Mouse (Mus musculus): ENCODE measurements around the gene Hoxa10. TPM values are rescaled to one million over a fixed set of nuclear protein-coding genes. Genes with fewer than 3 reads are reported as not detected.

The Hoxa10 gene
- polyA plus RNA-seq, 1 experiment, result not detected

DNA sequence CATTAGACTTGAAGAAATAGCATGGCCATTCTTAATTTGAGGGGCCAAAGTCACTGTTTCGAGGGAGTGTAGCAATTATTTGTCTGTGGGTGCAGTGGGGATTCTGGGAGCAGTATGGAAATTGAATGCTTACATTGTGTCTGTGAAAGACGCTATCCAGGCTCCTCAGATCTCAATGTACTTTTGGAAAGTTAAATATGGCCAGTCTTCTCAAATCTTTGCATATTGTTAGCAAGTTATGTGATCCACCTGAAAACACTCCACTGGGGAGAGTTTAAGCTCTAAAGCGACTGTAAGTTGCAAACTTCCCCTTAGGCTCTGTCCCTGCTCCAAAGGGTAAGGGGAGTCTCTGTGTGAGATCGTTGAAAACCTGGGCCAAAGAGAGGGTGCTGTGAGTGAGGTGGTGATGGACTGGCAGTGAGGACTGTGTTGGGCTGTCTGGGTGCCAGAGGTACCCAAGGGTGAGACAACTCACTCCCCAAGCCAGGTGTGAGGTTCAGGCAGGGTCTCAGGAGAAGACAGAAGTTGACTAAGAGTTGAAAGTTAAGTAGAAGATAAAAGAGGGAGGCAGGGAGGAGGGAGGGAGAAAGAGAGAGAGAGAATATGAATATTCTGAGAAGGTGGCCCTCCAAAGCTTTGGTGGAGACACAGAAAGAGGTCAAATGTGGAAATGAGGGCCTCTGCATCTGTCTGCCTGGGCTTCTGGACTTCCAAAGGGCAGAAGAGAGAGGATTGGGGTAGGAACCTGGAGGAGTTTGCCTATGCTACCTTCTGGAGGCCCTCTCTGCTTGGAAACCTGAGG lies 33.6 kb downstream of the Hoxa10 start:
- no peak overlapping the region for H3K9ac ChIP-seq (ENCODE audit: low read depth, poor library complexity, severe bottlenecking)
- no peaks in the 10 kb centered on the region for H3K4me1 ChIP-seq (ENCODE audit: control insufficient read depth, insufficient read depth, low read length)
- no peaks in the 10 kb centered on the region for H3K9me3 ChIP-seq (replicated peaks; ENCODE audit: control insufficient read depth, insufficient read depth, low read length, poor library complexity, severe bottlenecking)
- peaks cover 30% of the 10 kb centered on the region for H3K27me3 ChIP-seq (ENCODE audit: control insufficient read depth, insufficient read depth, low read length, poor library complexity, severe bottlenecking)
- no peak overlapping the region for H3K4me3 ChIP-seq (ENCODE audit: low read depth, low read length)
- H3K36me3 ChIP-seq (ENCODE audit: control insufficient read depth, insufficient read depth, low read length, poor library complexity, severe bottlenecking), result no peaks in the 10 kb centered on the region
- TF ChIP-seq CTCF (IDR thresholded peaks at IDR 0.05; ENCODE audit: low read depth, low read length) (no peak), EP300 (IDR thresholded peaks at IDR 0.05; ENCODE audit: insufficient read depth, low read depth, low read length) (no peak), POLR2A (IDR thresholded peaks at IDR 0.05; ENCODE audit: insufficient read depth, low read length) (no peak)
- H3K27ac ChIP-seq (ENCODE audit: insufficient read depth, low read length), result no peak overlapping the region

DNA sequence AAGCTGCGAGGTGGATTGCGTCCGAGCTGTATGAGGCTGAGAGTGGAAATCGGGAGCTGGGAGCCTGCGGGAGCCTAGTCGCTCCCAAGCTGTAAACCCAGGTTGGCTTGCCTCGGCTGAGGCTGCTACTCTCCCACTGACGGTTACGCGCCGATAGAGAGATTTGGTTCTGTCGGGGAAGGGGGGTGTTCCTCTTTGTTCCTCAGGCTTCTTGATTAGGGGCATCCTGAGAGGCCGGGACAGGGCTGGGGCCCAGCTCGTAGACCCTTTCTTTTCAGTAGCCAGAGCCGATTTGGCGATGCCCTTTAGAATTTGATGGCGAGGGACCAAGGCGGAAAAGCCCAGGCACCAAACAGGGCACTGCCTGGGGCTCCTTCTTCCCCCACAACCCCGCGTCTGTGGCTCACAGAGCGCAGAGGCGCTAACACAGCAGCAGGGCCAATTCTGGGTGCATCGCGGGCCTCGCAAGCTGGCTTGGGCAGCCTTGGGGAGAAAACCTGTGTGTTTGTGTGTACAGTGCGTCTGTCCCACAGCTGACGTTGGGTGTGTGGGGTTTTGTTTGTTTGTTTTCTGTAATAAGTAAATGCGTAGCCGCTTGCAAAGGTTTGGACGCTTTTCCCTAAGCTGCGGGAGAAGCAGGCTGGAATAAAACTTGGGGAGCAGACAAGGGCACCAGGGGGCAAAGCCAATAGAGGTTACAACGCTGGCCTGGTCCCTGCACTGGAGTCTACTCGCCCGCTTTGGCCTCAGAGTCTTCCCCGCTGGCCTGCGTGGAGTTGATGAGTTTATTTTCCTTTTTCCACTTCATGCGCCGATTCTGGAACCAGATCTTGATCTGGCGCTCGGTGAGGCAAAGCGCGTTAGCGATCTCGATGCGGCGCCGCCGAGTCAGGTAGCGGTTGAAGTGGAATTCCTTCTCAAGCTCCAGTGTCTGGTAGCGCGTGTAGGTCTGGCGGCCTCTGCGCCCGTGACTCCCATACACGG lies 34.7 kb downstream of the Hoxa10 start:
- Histone ChIP-seq H3K4me1 (ENCODE audit: control insufficient read depth, insufficient read depth, low read length) (no peaks in the 10 kb centered on the region), H3K27ac (ENCODE audit: insufficient read depth, low read length) (no peak overlapping the region), H3K9me3 (replicated peaks; ENCODE audit: control insufficient read depth, insufficient read depth, low read length, poor library complexity, severe bottlenecking) (no peaks in the 10 kb centered on the region), H3K9ac (ENCODE audit: low read depth, poor library complexity, severe bottlenecking) (0 out of 2 replicates have a peak overlapping the region, but pooled peaks have one; percentile 4), H3K27me3 (ENCODE audit: control insufficient read depth, insufficient read depth, low read length, poor library complexity, severe bottlenecking) (peaks cover 38% of the 10 kb centered on the region), H3K4me3 (ENCODE audit: low read depth, low read length) (peak overlapping the region; percentile 7; the same call in 1 of the 2 replicates), H3K36me3 (ENCODE audit: control insufficient read depth, insufficient read depth, low read length, poor library complexity, severe bottlenecking) (no peaks in the 10 kb centered on the region)
- TF ChIP-seq POLR2A (IDR thresholded peaks at IDR 0.05; ENCODE audit: insufficient read depth, low read length) (no peak), EP300 (IDR thresholded peaks at IDR 0.05; ENCODE audit: insufficient read depth, low read depth, low read length) (no peak), CTCF (IDR thresholded peaks at IDR 0.05; ENCODE audit: low read depth, low read length) (no peak)

DNA sequence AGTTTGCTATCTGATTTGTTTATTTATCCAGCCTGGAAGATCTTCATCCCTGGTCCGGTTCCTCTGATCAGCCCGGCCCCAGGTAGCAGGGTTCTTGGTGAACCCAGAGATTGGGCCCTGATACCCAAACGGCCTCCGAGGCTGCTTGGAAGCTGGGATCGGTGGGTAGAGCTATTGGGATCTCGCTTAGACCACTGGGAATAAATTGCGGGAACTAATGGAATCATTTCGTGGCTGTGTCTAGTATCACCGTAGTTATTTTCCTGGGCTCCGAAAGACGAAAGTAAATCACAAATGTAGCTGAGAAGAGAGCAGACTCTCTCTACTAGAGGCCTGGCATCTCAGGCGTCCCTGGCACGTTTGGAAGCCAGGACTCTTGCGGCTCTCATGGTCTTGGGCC lies 35.4 kb downstream of the Hoxa10 start:
- TF ChIP-seq POLR2A (IDR thresholded peaks at IDR 0.05; ENCODE audit: insufficient read depth, low read length) (no peak), CTCF (IDR thresholded peaks at IDR 0.05; ENCODE audit: low read depth, low read length) (no peak), EP300 (IDR thresholded peaks at IDR 0.05; ENCODE audit: insufficient read depth, low read depth, low read length) (no peak)
- no peaks in the 10 kb centered on the region for H3K36me3 ChIP-seq (ENCODE audit: control insufficient read depth, insufficient read depth, low read length, poor library complexity, severe bottlenecking)
- no peaks in the 10 kb centered on the region for H3K9me3 ChIP-seq (replicated peaks; ENCODE audit: control insufficient read depth, insufficient read depth, low read length, poor library complexity, severe bottlenecking)
- H3K4me3 ChIP-seq (ENCODE audit: low read depth, low read length), result no peak overlapping the region
- H3K9ac ChIP-seq (ENCODE audit: low read depth, poor library complexity, severe bottlenecking), result 0 out of 2 replicates have a peak overlapping the region, but pooled peaks have one; percentile 4
- H3K4me1 ChIP-seq (ENCODE audit: control insufficient read depth, insufficient read depth, low read length), result no peaks in the 10 kb centered on the region
- peaks cover 39% of the 10 kb centered on the region for H3K27me3 ChIP-seq (ENCODE audit: control insufficient read depth, insufficient read depth, low read length, poor library complexity, severe bottlenecking)
- no peak overlapping the region for H3K27ac ChIP-seq (ENCODE audit: insufficient read depth, low read length)

DNA sequence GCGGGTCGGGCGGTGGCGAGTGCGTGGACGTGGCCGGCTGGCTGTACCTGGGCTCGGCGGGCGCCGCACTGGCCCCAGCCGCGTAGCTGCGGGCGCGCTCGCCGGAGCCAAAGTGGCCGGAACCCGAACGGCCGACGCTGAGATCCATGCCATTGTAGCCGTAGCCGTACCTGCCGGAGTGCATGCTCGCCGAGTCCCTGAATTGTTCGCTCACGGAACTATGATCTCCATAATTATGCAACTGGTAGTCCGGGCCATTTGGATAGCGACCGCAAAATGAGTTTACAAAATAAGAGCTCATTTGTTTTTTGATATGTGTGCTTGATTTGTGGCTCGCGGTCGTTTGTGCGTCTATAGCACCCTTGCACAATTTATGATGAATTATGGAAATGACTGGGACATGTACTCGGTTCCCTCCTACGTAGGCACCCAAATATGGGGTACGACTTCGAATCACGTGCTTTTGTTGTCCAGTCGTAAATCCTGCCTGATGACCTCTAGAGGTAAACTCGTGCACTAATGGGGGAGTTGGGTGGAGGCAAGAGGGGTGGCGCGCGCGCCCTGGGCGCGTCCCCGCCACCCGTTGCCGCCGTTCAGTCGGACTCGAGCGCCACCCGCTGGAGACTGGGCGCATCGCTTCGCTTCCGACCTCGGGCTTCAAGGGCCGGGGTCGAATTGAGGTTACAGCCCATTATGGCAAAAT lies 36.5 kb downstream of the Hoxa10 start, which contains the start of gene Hoxa5:
TSS of gene Hoxa5 (minus strand) at position 538 of the 703 bp plus-strand sequence.
- H3K9ac ChIP-seq (ENCODE audit: low read depth, poor library complexity, severe bottlenecking), result peak within 1 kb of the TSS; percentile 43
- no peaks in the 10 kb centered on the region for H3K36me3 ChIP-seq (ENCODE audit: control insufficient read depth, insufficient read depth, low read length, poor library complexity, severe bottlenecking)

DNA sequence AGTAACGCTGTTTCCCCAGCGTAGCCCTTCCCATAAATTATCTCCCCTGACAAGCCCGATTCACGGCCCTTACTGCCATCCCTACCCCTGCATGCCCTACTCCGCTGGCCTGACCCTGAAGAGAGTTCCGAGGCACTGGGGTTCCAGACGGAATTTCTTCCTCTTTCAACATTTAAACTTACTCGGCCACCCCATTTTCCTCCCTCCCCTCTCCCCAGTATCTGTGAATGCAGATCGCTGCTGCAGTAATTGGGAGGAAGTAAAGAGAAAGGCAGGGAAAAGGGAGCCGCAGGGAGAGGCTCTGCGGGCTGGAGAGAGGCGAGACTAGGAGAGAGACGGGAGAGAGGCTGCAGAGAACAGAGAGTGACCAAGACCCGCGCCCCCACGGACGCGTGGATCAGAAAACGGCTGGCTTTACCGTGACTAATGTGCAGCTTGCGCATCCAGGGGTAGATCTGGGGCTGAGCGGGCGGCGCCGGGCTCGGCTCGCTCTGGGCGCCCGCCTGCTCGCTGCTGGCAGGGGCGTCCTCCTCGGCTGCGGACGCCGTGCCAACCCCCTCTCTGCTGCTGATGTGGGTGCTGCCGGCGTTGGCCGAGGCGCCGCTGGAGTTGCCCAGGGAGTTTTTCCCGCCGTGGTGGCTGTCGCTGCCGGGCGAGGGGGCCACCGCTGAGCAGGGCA lies 37.1 kb downstream of the Hoxa10 start:
- no peaks in the 10 kb centered on the region for H3K9me3 ChIP-seq (replicated peaks; ENCODE audit: control insufficient read depth, insufficient read depth, low read length, poor library complexity, severe bottlenecking)
- TF ChIP-seq EP300 (IDR thresholded peaks at IDR 0.05; ENCODE audit: insufficient read depth, low read depth, low read length) (no peak), CTCF (IDR thresholded peaks at IDR 0.05; ENCODE audit: low read depth, low read length) (no peak), POLR2A (IDR thresholded peaks at IDR 0.05; ENCODE audit: insufficient read depth, low read length) (no peak)
- no peaks in the 10 kb centered on the region for H3K4me1 ChIP-seq (ENCODE audit: control insufficient read depth, insufficient read depth, low read length)
- H3K27ac ChIP-seq (ENCODE audit: insufficient read depth, low read length), result no peak overlapping the region
- no peaks in the 10 kb centered on the region for H3K36me3 ChIP-seq (ENCODE audit: control insufficient read depth, insufficient read depth, low read length, poor library complexity, severe bottlenecking)
- peak overlapping the region; percentile 43 for H3K9ac ChIP-seq (ENCODE audit: low read depth, poor library complexity, severe bottlenecking)
- H3K4me3 ChIP-seq (ENCODE audit: low read depth, low read length), result peak overlapping the region; percentile 72
- peaks cover 35% of the 10 kb centered on the region for H3K27me3 ChIP-seq (ENCODE audit: control insufficient read depth, insufficient read depth, low read length, poor library complexity, severe bottlenecking)

More for the DNA sequence above, 36.5 kb downstream of the Hoxa10 start, which contains the start of gene Hoxa5:
- peaks cover 32% of the 10 kb centered on the region for H3K27me3 ChIP-seq (ENCODE audit: control insufficient read depth, insufficient read depth, low read length, poor library complexity, severe bottlenecking)
- no peak within 1 kb of the TSS for H3K27ac ChIP-seq (ENCODE audit: insufficient read depth, low read length)
- H3K9me3 ChIP-seq (replicated peaks; ENCODE audit: control insufficient read depth, insufficient read depth, low read length, poor library complexity, severe bottlenecking), result no peaks in the 10 kb centered on the region
- TF ChIP-seq CTCF (IDR thresholded peaks at IDR 0.05; ENCODE audit: low read depth, low read length) (peak; percentile 82), POLR2A (IDR thresholded peaks at IDR 0.05; ENCODE audit: insufficient read depth, low read length) (no peak)
- no peaks in the 10 kb centered on the region for H3K4me1 ChIP-seq (ENCODE audit: control insufficient read depth, insufficient read depth, low read length)
- peak within 1 kb of the TSS; percentile 72 for H3K4me3 ChIP-seq (ENCODE audit: low read depth, low read length)

All from ES-Bruce4 (cell line).